In the genomic region with DNA sequence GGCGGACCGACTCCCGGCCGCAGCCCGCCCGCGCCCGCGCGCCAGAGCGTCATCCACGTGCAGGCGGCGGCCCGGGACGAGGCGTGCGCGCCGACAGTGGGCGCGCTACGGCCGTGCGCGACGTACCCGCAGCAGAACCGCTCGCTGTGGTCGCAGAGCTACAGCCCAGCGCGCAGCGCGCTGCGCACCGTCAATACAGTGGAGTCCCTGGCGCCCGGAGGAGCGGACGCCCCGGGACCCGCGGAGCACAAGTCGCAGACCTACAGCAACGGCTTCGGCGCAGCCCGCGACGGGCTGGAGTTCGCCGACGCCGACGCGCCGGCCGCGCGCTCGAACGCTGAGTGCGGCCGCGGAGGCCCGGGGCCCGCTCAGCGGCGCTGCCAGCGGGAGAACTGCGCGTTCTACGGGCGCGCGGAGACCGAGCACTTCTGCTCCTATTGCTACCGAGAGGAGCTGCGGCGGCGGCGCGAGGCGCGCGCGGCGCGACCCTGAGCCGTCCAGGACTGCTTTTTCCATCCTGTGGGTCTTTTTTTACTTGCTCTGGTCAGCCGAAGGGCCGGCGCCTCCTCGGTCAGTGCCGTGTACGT, we compare ENCODE assay signal across 8 mouse cellular contexts.
DNase-seq lines count a peak whose midpoint lies in the region; ATAC-seq and TF ChIP-seq lines count a peak whose summit lies in the region.

No protein-coding gene starts in this region.

- no peak for TF ChIP-seq EP300 in liver, postnatal 0 days (IDR thresholded peaks at IDR 0.05; ENCODE audit: low read depth)

- peaks cover 86% of the 10 kb centered on the region for H3K27me3 ChIP-seq in megakaryocyte, embryonic 14.5 days (replicated peaks)
- H3K27me3 ChIP-seq in heart, embryonic 16.5 days (ENCODE audit: control insufficient read depth, insufficient read depth, low read length) = peaks cover 89% of the 10 kb centered on the region
- peaks cover 77% of the 10 kb centered on the region for H3K27me3 ChIP-seq in liver, postnatal 0 days (ENCODE audit: insufficient read depth, low read length)

- no peak for TF ChIP-seq CTCF in liver, postnatal 0 days (IDR thresholded peaks at IDR 0.05; ENCODE audit: low read depth)

- peak overlapping the region; percentile 70 for H3K4me2 ChIP-seq in heart, embryonic 16.5 days (ENCODE audit: low read depth, low read length)
- H3K4me2 ChIP-seq in liver, postnatal 0 days (ENCODE audit: low read depth, low read length) = peak overlapping the region; percentile 26

- peak; percentile 11 for DNase-seq in adrenal gland, postnatal 25 days
- DNase-seq in adrenal gland, postnatal 36 days = no peak
- no peak for DNase-seq in liver, postnatal 0 days
- no peak for DNase-seq in B cell, adult 2 months

- H3K9ac ChIP-seq in heart, embryonic 16.5 days (ENCODE audit: low read length) = no peak overlapping the region
- H3K9ac ChIP-seq in liver, postnatal 0 days (replicated peaks) = no peak overlapping the region

- H3K36me3 ChIP-seq in megakaryocyte, embryonic 14.5 days (replicated peaks; ENCODE audit: low read length) = no peaks in the 10 kb centered on the region
- H3K36me3 ChIP-seq in heart, embryonic 16.5 days (ENCODE audit: control insufficient read depth, insufficient read depth) = no peaks in the 10 kb centered on the region
- H3K36me3 ChIP-seq in liver, postnatal 0 days (replicated peaks; ENCODE audit: insufficient read depth, low read length) = no peaks in the 10 kb centered on the region

- peaks cover 8% of the 10 kb centered on the region; the same call in 1 of the 2 replicates for H3K9me3 ChIP-seq in megakaryocyte, embryonic 14.5 days
- no peaks in the 10 kb centered on the region for H3K9me3 ChIP-seq in heart, embryonic 16.5 days (replicated peaks; ENCODE audit: control insufficient read depth, low read length)
- no peaks in the 10 kb centered on the region for H3K9me3 ChIP-seq in liver, postnatal 0 days (ENCODE audit: low read length)

- ATAC-seq in megakaryocyte, adult 5-6 weeks (ENCODE audit: poor library complexity, severe bottlenecking) = no peak
- ATAC-seq in heart, embryonic 16.5 days (replicated peaks; ENCODE audit: extremely low read depth, insufficient read depth, low FRiP score) = no peak
- ATAC-seq in liver, postnatal 0 days = no peak
- no peak for ATAC-seq in erythroid progenitor cell, adult 5-6 weeks (replicated peaks; ENCODE audit: low FRiP score, poor library complexity, severe bottlenecking)

- under 1% methylated on average over 97 of the region's 97 CpGs for WGBS in heart, embryonic 16.5 days
- 5% methylated on average over 87 of the region's 97 CpGs for WGBS in liver, postnatal 0 days (ENCODE audit: insufficient replicate concordance)

- peak overlapping the region; percentile 59 for H3K4me3 ChIP-seq in megakaryocyte, embryonic 14.5 days (replicated peaks)
- H3K4me3 ChIP-seq in heart, embryonic 16.5 days (ENCODE audit: low read length) = peak overlapping the region; percentile 52
- peak overlapping the region; percentile 8; the same call in 1 of the 2 replicates for H3K4me3 ChIP-seq in liver, postnatal 0 days (ENCODE audit: low read depth, low read length)

- no peak overlapping the region for H3K27ac ChIP-seq in heart, embryonic 16.5 days (ENCODE audit: low read length)
- H3K27ac ChIP-seq in liver, postnatal 0 days (ENCODE audit: low read depth) = no peak overlapping the region

- H3K4me1 ChIP-seq in megakaryocyte, embryonic 14.5 days = peaks cover 43% of the 10 kb centered on the region
- H3K4me1 ChIP-seq in heart, embryonic 16.5 days (ENCODE audit: control insufficient read depth, insufficient read depth, low read length) = peaks cover 21% of the 10 kb centered on the region
- H3K4me1 ChIP-seq in liver, postnatal 0 days (ENCODE audit: insufficient read depth) = peaks cover 4% of the 10 kb centered on the region; the same call in 1 of the 2 replicates

Comparison
In these comparisons a context has a peak if more than half of its experiments do, and no peak if none do; other contexts are left out.
1. H3K4me3 ChIP-seq: peak in every context shown above with its lines; median percentile 59 in megakaryocyte, embryonic 14.5 days; 52 in heart, embryonic 16.5 days; 8 in liver, postnatal 0 days.